Mouse (Mus musculus) frontal cortex, adult (tissue): ENCODE measurements at regions not wholly inside any gene's neighbourhood (a gene's known extent, or its start where the extent isn't known, plus 50 kb on each side); places are given as distances from the start of the nearest gene placed in this dataset.

Source experiments
- ATAC-seq: cut with Nextera tagmentation; 2 replicates; pipeline ENCODE4 v1.9.2; 2017; ENCODE audit warnings: mild to moderate bottlenecking, moderate library complexity, mixed read lengths; ENCODE audit not compliant: low TSS enrichment

GRCm38 (mm10) chr2:137705724-137706422 is 550.5 kb upstream of the Btbd3 start:
- ATAC-seq: peak; percentile 57

- ATAC-seq: no peak
Observed at GRCm38 (mm10) chr2:137704948-137705723, 551.2 kb upstream of the Btbd3 start.

- ATAC-seq: no peak
Observed at GRCm38 (mm10) chr2:137704565-137704947, 551.8 kb upstream of the Btbd3 start.

- ATAC-seq: no peak
Observed at GRCm38 (mm10) chr2:137704051-137704450, 552.3 kb upstream of the Btbd3 start.

GRCm38 (mm10) chr2:137695885-137696284 is 560.5 kb upstream of the Btbd3 start:
- peak; percentile 52; the same call in 1 of the 2 replicates for ATAC-seq

- no peak for ATAC-seq
Observed at GRCm38 (mm10) chr2:137694020-137694419, 562.3 kb upstream of the Btbd3 start.

- ATAC-seq: peak; percentile 65; the same call in 1 of the 2 replicates
Observed at GRCm38 (mm10) chr2:137687208-137687607, 569.2 kb upstream of the Btbd3 start.

- no peak for ATAC-seq
Observed at GRCm38 (mm10) chr2:137686735-137687134, 569.6 kb upstream of the Btbd3 start.

GRCm38 (mm10) chr2:137681762-137682161 is 565.3 kb upstream of the Jag1 start:
- ATAC-seq: no peak

- no peak for ATAC-seq
Observed at GRCm38 (mm10) chr2:137663171-137663570, 546.7 kb upstream of the Jag1 start.

- ATAC-seq: peak; percentile 86
Observed at GRCm38 (mm10) chr2:137662216-137662615, 545.8 kb upstream of the Jag1 start.

- ATAC-seq: no peak
Observed at GRCm38 (mm10) chr2:137660449-137660848, 544.0 kb upstream of the Jag1 start.

GRCm38 (mm10) chr2:137654296-137654695 is 537.9 kb upstream of the Jag1 start:
- no peak for ATAC-seq

GRCm38 (mm10) chr2:137644160-137644559 is 527.7 kb upstream of the Jag1 start:
- ATAC-seq: no peak

GRCm38 (mm10) chr2:137643269-137644055 is 527.0 kb upstream of the Jag1 start:
- ATAC-seq: no peak

- no peak for ATAC-seq
Observed at GRCm38 (mm10) chr2:137635019-137635621, 518.7 kb upstream of the Jag1 start.

GRCm38 (mm10) chr2:137616637-137617036 is 500.2 kb upstream of the Jag1 start:
- ATAC-seq: peak; percentile 88

GRCm38 (mm10) chr2:137613791-137614190 is 497.3 kb upstream of the Jag1 start:
- no peak for ATAC-seq

GRCm38 (mm10) chr2:137608506-137608905 is 492.1 kb upstream of the Jag1 start:
- ATAC-seq: no peak

GRCm38 (mm10) chr2:137598136-137598535 is 481.7 kb upstream of the Jag1 start:
- peak; percentile 59 for ATAC-seq

- ATAC-seq: no peak
Observed at GRCm38 (mm10) chr2:137594509-137594908, 478.1 kb upstream of the Jag1 start.

GRCm38 (mm10) chr2:137591551-137591950 is 475.1 kb upstream of the Jag1 start:
- ATAC-seq: no peak
